Mouse (Mus musculus) heart, adult 2 months (tissue): ENCODE measurements around the gene Pmepa1.

Experiments
- CTCF ChIP-seq: fragments of 200-600 bp; IDR thresholded peaks from 2 replicates; pipeline ENCODE4 v1.8.1; 2022; ENCODE audit warnings: antibody characterized with exemption, mild to moderate bottlenecking, moderate library complexity
- EP300 ChIP-seq: fragments of 200-500 bp; IDR thresholded peaks from 2 replicates; pipeline ENCODE4 v1.6.1; 2011; ENCODE audit warnings: low read depth, low read length, control low read depth; ENCODE audit not compliant: insufficient read depth
- POLR2A ChIP-seq: fragments of 200-500 bp; IDR thresholded peaks from 2 replicates; pipeline ENCODE4 v1.6.1; 2011; ENCODE audit warnings: mild to moderate bottlenecking, low read depth, low read length, control low read depth; ENCODE audit not compliant: insufficient read depth

GRCm38 (mm10) chr2:173321754-173322153, 45.4 kb upstream of the Pmepa1 start:
- no peak for TF ChIP-seq POLR2A
- TF ChIP-seq CTCF: no peak
- no peak for TF ChIP-seq EP300
